In the genomic region with DNA sequence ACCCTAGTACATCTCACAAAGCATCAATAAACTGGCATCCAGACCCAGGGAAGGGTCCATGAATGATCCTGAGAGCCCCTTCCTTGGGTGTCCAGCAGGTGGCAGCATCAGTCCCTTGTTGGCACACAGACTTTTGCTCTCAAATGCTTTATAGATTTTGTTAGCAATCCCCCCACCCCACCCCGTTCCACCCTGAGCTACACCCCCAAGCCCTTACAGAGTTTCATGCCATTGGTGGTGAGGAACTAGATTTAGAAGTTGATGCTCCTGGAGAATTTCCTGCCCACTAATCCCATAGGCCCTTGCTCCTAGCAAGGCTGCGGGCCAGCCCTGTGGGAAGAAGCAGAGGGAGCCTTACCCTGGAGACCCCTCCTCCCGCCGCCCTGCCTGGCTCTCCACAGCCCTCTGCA, we compare ENCODE assay signal across 8 mouse cellular contexts. TPM values are rescaled to one million over a fixed set of nuclear protein-coding genes. Genes with fewer than 3 reads are reported as not detected.
DNase-seq lines count a peak whose midpoint lies in the region; ATAC-seq lines count a peak whose summit lies in the region.

No protein-coding gene starts in this region.

- H3K27ac ChIP-seq in forebrain, embryonic 14.5 days (ENCODE audit: low read depth, low read length) = no peak overlapping the region
- peak overlapping the region; percentile 47; the same call in 1 of the 2 replicates for H3K27ac ChIP-seq in lung, embryonic 16.5 days (ENCODE audit: low read length)

- no peaks in the 10 kb centered on the region for H3K9me3 ChIP-seq in forebrain, embryonic 14.5 days (replicated peaks; ENCODE audit: control insufficient read depth, low read length)
- H3K9me3 ChIP-seq in lung, embryonic 16.5 days (ENCODE audit: control insufficient read depth, low read length) = no peaks in the 10 kb centered on the region

- no peaks in the 10 kb centered on the region for H3K36me3 ChIP-seq in forebrain, embryonic 14.5 days (ENCODE audit: control insufficient read depth, insufficient read depth, low read length)
- H3K36me3 ChIP-seq in lung, embryonic 16.5 days (ENCODE audit: control insufficient read depth, insufficient read depth, low read length) = no peaks in the 10 kb centered on the region

- H3K27me3 ChIP-seq in forebrain, embryonic 14.5 days (replicated peaks; ENCODE audit: control insufficient read depth, insufficient read depth, low read length) = no peaks in the 10 kb centered on the region
- no peaks in the 10 kb centered on the region for H3K27me3 ChIP-seq in lung, embryonic 16.5 days (ENCODE audit: control insufficient read depth, insufficient read depth, low read depth, low read length)

- no peak overlapping the region for H3K4me3 ChIP-seq in forebrain, embryonic 14.5 days (ENCODE audit: low read depth, low read length)
- no peak overlapping the region for H3K4me3 ChIP-seq in lung, embryonic 16.5 days (ENCODE audit: low read length)

- H3K4me1 ChIP-seq in forebrain, embryonic 14.5 days (ENCODE audit: control insufficient read depth, insufficient read depth, low read length) = no peaks in the 10 kb centered on the region
- H3K4me1 ChIP-seq in lung, embryonic 16.5 days (replicated peaks; ENCODE audit: control insufficient read depth, insufficient read depth, low read length) = peaks cover 3% of the 10 kb centered on the region

- no peak overlapping the region for H3K4me2 ChIP-seq in forebrain, embryonic 14.5 days (ENCODE audit: low read length)
- peak overlapping the region; percentile 30 for H3K4me2 ChIP-seq in lung, embryonic 16.5 days (ENCODE audit: low read depth, low read length)

- 4% methylated on average over 4 of the region's 4 CpGs for WGBS in forebrain, embryonic 14.5 days
- 9% methylated on average over 4 of the region's 4 CpGs for WGBS in lung, embryonic 16.5 days

- peak; percentile 63 for DNase-seq in ES-CJ7 (ENCODE audit: low read depth, low spot score)
- DNase-seq in c-Kit-negative CD71-positive TER-119-positive erythroid progenitor cells, embryonic 14.5 days (ENCODE audit: low read depth, low spot score) = peak; percentile 37
- peak; percentile 89 for DNase-seq in forebrain, embryonic 14.5 days (ENCODE audit: low spot score)
- DNase-seq in heart, postnatal 4 days = peak; percentile 92
- DNase-seq in layer of hippocampus, adult 8-10 months (ENCODE audit: low spot score in 2 of 2) = peak; percentile 47 to 78
- peak; percentile 82 for DNase-seq in retina, postnatal 1 day
- DNase-seq in thymus, postnatal 4 days = peak; percentile 92

- ATAC-seq in forebrain, embryonic 14.5 days = peak; percentile 76
- ATAC-seq in lung, embryonic 16.5 days (ENCODE audit: low read depth) = peak; percentile 55

- no peak overlapping the region for H3K9ac ChIP-seq in forebrain, embryonic 14.5 days (ENCODE audit: low read length)
- H3K9ac ChIP-seq in lung, embryonic 16.5 days (ENCODE audit: low read length) = peak overlapping the region; percentile 46

RNA-seq across cellular contexts. Expression of a gene that starts 52.1 kb away (rescaled TPM):
- 2.0 and 3.2 TPM in 2 replicates for polyA plus RNA-seq in forebrain, embryonic 14.5 days (2014; fragmentation: Nextera tagmentation; extraction: Ambion mirVana)
- total RNA-seq in heart, postnatal 4 days (2021) = 10 to 100 TPM; 81.4 to 87.9 TPM
- 10 to 100 TPM; 61.3 to 87.0 (median 69.3) TPM for total RNA-seq in layer of hippocampus, adult 8-10 months (2022)
- polyA plus RNA-seq in lung, embryonic 16.5 days (2015; fragmentation: Nextera tagmentation; extraction: Ambion mirVana) = 1.8 and 2.3 TPM in 2 replicates

Comparison
In these comparisons a context has a peak if more than half of its experiments do, and no peak if none do; other contexts are left out.
1. DNase-seq: peak in every context shown above with its lines; median percentile 92 in heart, postnatal 4 days; 92 in thymus, postnatal 4 days; 89 in forebrain, embryonic 14.5 days; 82 in retina, postnatal 1 day; 63 in ES-CJ7; 62 in layer of hippocampus, adult 8-10 months; 37 in c-Kit-negative CD71-positive TER-119-positive erythroid progenitor cells, embryonic 14.5 days.